Mouse (Mus musculus) hindbrain, embryonic 14.5 days (tissue): ENCODE results near the gene Atp8b4. TPM values are rescaled to one million over a fixed set of nuclear protein-coding genes. Genes with fewer than 3 reads are reported as not detected.

ENCODE experiments used
- ATAC-seq: fragments of 200-750 bp; cut with Nextera tagmentation; 2 replicates; pipeline ENCODE4 v1.8.0; 2017; ENCODE audit warnings: moderate number of reproducible peaks, mild to moderate bottlenecking, moderate TSS enrichment, moderate library complexity; ENCODE audit not compliant: low FRiP score
- DNase-seq: peaks from one replicate; pipeline ENCODE4 v3.0.0-alpha.2; 2015; ENCODE audit warnings: low spot score
- H3K27ac ChIP-seq: fragments of 300-500 bp; sonication (generic); 2 replicates; pipeline ENCODE4 v1.5.1; 2014; ENCODE audit warnings: mild to moderate bottlenecking, moderate library complexity
- H3K27me3 ChIP-seq: fragments of 300-500 bp; sonication (generic); 2 replicates; pipeline ENCODE4 v1.6.1; 2014; ENCODE audit warnings: mild to moderate bottlenecking, low read length, mixed read lengths; ENCODE audit not compliant: control insufficient read depth, insufficient read depth
- H3K36me3 ChIP-seq: fragments of 300-500 bp; sonication (generic); replicated peaks from 2 replicates; pipeline ENCODE4 v1.6.1; 2014; ENCODE audit not compliant: control insufficient read depth, insufficient read depth
- H3K4me1 ChIP-seq: fragments of 300-500 bp; sonication (generic); replicated peaks from 2 replicates; pipeline ENCODE4 v1.6.1; 2014; ENCODE audit warnings: antibody characterized with exemption, low read length, mixed read lengths; ENCODE audit not compliant: control insufficient read depth, insufficient read depth
- H3K4me2 ChIP-seq: fragments of 300-500 bp; sonication (generic); replicated peaks from 2 replicates; pipeline ENCODE4 v1.6.1; 2014; ENCODE audit warnings: mild to moderate bottlenecking, moderate library complexity
- H3K4me3 ChIP-seq: fragments of 300-500 bp; sonication (generic); replicated peaks from 2 replicates; pipeline ENCODE4 v1.5.1; 2014; ENCODE audit warnings: mild to moderate bottlenecking, low read length
- H3K9ac ChIP-seq: fragments of 300-500 bp; sonication (generic); 2 replicates; pipeline ENCODE4 v1.6.1; 2014
- H3K9me3 ChIP-seq: fragments of 300-500 bp; sonication (generic); 2 replicates; pipeline ENCODE4 v1.6.1; 2016; ENCODE audit warnings: low read length; ENCODE audit not compliant: control insufficient read depth
- WGBS: fragments of 180-500 bp; shearing (Covaris S2); extraction: QIAGEN DNeasy Blood & Tissue Kit; methylation state at CpG from one replicate; pipeline ENCODE4 v1.1.7; 2014; 5-methylcytosine and 5-hydroxymethylcytosine counted together
- polyA plus RNA-seq: library from polyadenylated mRNA; unstranded; fragments of >200 nt; fragmentation: Nextera tagmentation; extraction: Ambion mirVana; gene quantifications from 2 replicates; pipeline ENCODE4 v1.2.1, GENCODE M21; 2014

The Atp8b4 gene
- polyA plus RNA-seq, 1 experiment from 2014 or later: 0.08 TPM

GRCm38 (mm10) chr2:126274311-126274710 is 226.2 kb downstream of the Atp8b4 start:
- Histone ChIP-seq H3K4me3 (no peak overlapping the region), H3K36me3 (no peaks in the 10 kb centered on the region), H3K9ac (no peak overlapping the region), H3K4me1 (no peaks in the 10 kb centered on the region), H3K9me3 (no peaks in the 10 kb centered on the region), H3K27ac (no peak overlapping the region), H3K27me3 (no peaks in the 10 kb centered on the region), H3K4me2 (no peak overlapping the region)
- DNase-seq (no peak), ATAC-seq (no peak)
- 89% methylated on average over 3 of the region's 3 CpGs for WGBS

Other genes with a start within 250 kb of the Atp8b4 start
- gene Slc27a2, start 51.7 kb upstream of the Atp8b4 start, polyA plus RNA-seq: 9.7 and 13.4 TPM in 2 replicates
- gene Hdc, start 118.6 kb upstream of the Atp8b4 start, polyA plus RNA-seq: 1.1 and 2.5 TPM in 2 replicates
- 41.7 and 43.8 TPM in 2 replicates for gene Gabpb1, start 175.7 kb upstream of the Atp8b4 start, polyA plus RNA-seq
- 30.0 and 35.2 TPM in 2 replicates for gene Usp8, start 206.7 kb upstream of the Atp8b4 start, polyA plus RNA-seq